Mouse (Mus musculus) hindbrain, embryonic 10.5 days (tissue): ENCODE results near the gene Grm3. TPM values are rescaled to one million over a fixed set of nuclear protein-coding genes. Genes with fewer than 3 reads are reported as not detected.

Experiments
- DNase-seq: peaks from one replicate; pipeline ENCODE4 v3.0.0-alpha.2; 2017; ENCODE audit warnings: low spot score
- H3K27ac ChIP-seq: fragments of 300-500 bp; sonication (generic); 2 replicates; pipeline ENCODE4 v1.5.1; 2016; ENCODE audit warnings: mild to moderate bottlenecking, moderate library complexity
- H3K27me3 ChIP-seq: fragments of 300-500 bp; sonication (generic); 2 replicates; pipeline ENCODE4 v1.6.1; 2016; ENCODE audit warnings: mild to moderate bottlenecking; ENCODE audit not compliant: poor library complexity, insufficient read depth, severe bottlenecking
- H3K36me3 ChIP-seq: fragments of 300-500 bp; sonication (generic); 2 replicates; pipeline ENCODE4 v1.6.1; 2016; ENCODE audit warnings: mild to moderate bottlenecking, moderate library complexity
- H3K4me1 ChIP-seq: fragments of 300-500 bp; sonication (generic); replicated peaks from 2 replicates; pipeline ENCODE4 v1.6.1; 2016; ENCODE audit warnings: mild to moderate bottlenecking
- H3K4me3 ChIP-seq: fragments of 300-500 bp; sonication (generic); 2 replicates; pipeline ENCODE4 v1.5.1; 2016; ENCODE audit warnings: mild to moderate bottlenecking, moderate library complexity
- H3K9me3 ChIP-seq: fragments of 300-500 bp; sonication (generic); 2 replicates; pipeline ENCODE4 v1.6.1; 2016; ENCODE audit warnings: mild to moderate bottlenecking, moderate library complexity
- WGBS: fragments of 180-500 bp; shearing (Covaris S2); methylation state at CpG from one replicate; pipeline ENCODE4 v1.1.7; 2016; 5-methylcytosine and 5-hydroxymethylcytosine counted together
- polyA plus RNA-seq: library from polyadenylated mRNA; unstranded; fragments of >200 nt; fragmentation: Nextera tagmentation; extraction: Ambion mirVana; gene quantifications from 2 replicates; pipeline ENCODE4 v1.2.1, GENCODE M21; 2016

Grm3 gene
- polyA plus RNA-seq, 1 experiment from 2014 or later = 2.1 TPM

GRCm38 (mm10) chr5:9579021-9579420 lies 145.9 kb downstream of the Grm3 start:
- Histone ChIP-seq H3K4me1 (no peaks in the 10 kb centered on the region), H3K27me3 (no peaks in the 10 kb centered on the region), H3K9me3 (no peaks in the 10 kb centered on the region), H3K4me3 (no peak overlapping the region), H3K27ac (no peak overlapping the region), H3K36me3 (no peaks in the 10 kb centered on the region)
- DNase-seq = no peak
- WGBS = 85% methylated on average over 2 of the region's 2 CpGs

- DNase-seq = no peak
- 78% methylated on average over 2 of the region's 2 CpGs for WGBS
- no peak overlapping the region for H3K27ac ChIP-seq
Measured at GRCm38 (mm10) chr5:9578571-9578970, 146.4 kb downstream of the Grm3 start.

DNA sequence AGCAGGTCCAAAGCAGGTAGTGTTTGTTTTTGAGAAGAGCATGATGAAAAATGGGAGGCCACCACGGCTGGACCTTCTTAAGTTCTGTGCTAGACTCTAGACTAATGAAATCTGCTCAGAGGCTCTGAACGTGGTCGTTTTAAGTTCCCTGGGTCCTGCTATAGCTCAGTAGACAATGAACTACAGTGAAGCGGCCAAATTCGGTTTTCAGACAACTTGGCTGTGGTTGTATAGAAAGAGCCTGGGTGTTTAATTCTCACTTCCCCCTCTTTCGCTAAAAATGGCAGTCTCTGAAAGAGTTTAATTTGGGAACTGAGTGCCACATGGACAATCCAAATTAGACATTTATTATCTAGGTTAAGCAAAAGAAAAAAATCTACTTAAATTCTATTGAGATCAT lies 154.0 kb downstream of the Grm3 start:
- H3K36me3 ChIP-seq = no peaks in the 10 kb centered on the region
- H3K4me1 ChIP-seq = no peaks in the 10 kb centered on the region
- H3K27me3 ChIP-seq = no peaks in the 10 kb centered on the region
- H3K9me3 ChIP-seq = no peaks in the 10 kb centered on the region
- WGBS = 94% methylated on average over 6 of the region's 6 CpGs
- H3K27ac ChIP-seq = no peak overlapping the region
- H3K4me3 ChIP-seq = no peak overlapping the region
- no peak for DNase-seq

More at GRCm38 (mm10) chr5:9578571-9578970, 146.4 kb downstream of the Grm3 start:
- no peaks in the 10 kb centered on the region for H3K4me1 ChIP-seq
- H3K27me3 ChIP-seq = no peaks in the 10 kb centered on the region
- H3K9me3 ChIP-seq = no peaks in the 10 kb centered on the region
- no peaks in the 10 kb centered on the region for H3K36me3 ChIP-seq
- H3K4me3 ChIP-seq = no peak overlapping the region

DNA sequence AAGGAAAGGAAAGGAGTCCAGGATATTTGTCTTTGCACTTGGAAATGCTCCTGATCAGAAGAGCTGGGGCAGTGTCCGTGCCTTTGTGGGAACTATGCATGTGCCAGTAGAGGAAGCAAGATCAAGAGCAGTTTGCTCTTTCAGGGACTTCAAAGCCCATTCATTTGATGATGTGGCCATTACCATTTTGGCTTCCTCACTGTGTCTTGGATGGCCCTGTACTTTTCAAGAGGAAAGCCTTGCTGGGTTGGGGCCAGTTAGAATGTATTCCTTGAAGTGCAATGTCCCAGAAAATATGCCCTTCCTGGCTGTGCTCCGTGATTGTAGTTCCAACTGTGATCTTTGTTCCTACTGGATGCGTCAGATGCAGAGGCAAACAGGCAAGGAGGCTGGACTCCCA lies 167.3 kb downstream of the Grm3 start:
- WGBS = 59% methylated on average over 3 of the region's 3 CpGs
- Histone ChIP-seq H3K27me3 (no peaks in the 10 kb centered on the region), H3K36me3 (no peaks in the 10 kb centered on the region), H3K4me1 (no peaks in the 10 kb centered on the region), H3K4me3 (no peak overlapping the region), H3K9me3 (no peaks in the 10 kb centered on the region), H3K27ac (no peak overlapping the region)
- DNase-seq = no peak

DNA sequence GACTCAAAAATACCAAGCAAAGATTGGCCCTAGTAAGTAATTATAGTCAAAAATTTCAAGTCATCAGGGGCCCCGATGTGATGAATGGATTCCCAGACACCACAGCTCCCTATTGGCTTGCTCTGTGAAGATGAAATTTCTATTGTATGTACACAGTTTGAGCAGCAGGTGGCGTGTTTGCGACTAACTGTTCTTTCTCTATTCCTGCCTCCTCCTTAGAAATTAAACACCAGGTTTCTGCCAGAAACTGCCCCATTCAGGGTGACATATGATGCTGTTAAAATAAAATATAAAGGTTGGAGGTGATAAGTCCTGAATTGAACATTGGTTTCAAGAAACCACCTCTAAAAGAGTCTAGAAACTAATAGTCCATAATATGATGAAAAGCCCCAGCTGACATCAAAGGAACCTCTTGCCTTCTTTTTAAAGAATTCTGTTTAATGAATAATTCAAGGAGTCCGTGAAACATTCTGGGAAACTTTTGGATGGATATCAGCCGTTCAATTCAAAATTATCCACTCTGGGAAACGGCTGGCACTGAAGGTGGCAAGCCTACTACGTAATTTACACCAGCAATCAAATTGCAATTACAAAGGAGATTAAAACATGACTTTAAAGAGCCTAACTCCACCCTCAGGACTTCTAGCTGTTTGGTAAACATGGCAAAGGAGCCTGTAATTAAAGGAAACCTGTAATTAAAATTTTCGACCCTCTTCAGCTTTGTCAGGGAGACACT lies 184.0 kb downstream of the Grm3 start:
- Histone ChIP-seq H3K36me3 (no peaks in the 10 kb centered on the region), H3K4me1 (no peaks in the 10 kb centered on the region), H3K4me3 (no peak overlapping the region), H3K9me3 (no peaks in the 10 kb centered on the region), H3K27ac (no peak overlapping the region), H3K27me3 (no peaks in the 10 kb centered on the region)
- DNase-seq = peak; percentile 28
- WGBS = 35% methylated on average over 8 of the region's 8 CpGs

DNA sequence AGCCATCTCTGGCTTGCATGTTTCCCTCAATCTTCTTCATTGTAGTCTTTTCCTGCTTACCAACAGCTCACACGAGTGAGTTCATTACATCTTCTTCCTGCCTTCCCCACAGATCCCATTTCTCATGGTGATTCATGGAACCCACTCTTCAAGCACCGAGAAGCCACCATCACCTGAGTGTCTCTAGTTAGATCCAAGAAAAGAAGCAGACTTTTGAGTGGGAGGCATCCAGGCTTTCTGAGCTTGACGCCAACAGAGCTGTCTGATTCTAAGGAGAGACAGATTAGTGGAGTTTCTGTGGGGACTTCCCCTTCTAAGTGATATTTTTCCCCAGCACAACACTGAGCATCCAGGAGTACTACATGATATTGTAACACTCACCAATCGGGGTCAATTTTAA lies 199.5 kb downstream of the Grm3 start:
- Histone ChIP-seq H3K36me3 (no peaks in the 10 kb centered on the region), H3K27ac (no peak overlapping the region), H3K4me1 (no peaks in the 10 kb centered on the region), H3K9me3 (no peaks in the 10 kb centered on the region), H3K4me3 (no peak overlapping the region), H3K27me3 (no peaks in the 10 kb centered on the region)
- 84% methylated on average over 4 of the region's 4 CpGs for WGBS
- DNase-seq = no peak

GRCm38 (mm10) chr5:9511027-9511426 lies 213.9 kb downstream of the Grm3 start:
- H3K9me3 ChIP-seq = no peaks in the 10 kb centered on the region
- no peaks in the 10 kb centered on the region for H3K36me3 ChIP-seq
- WGBS = 90% methylated on average over 1 of the region's 1 CpGs
- H3K27ac ChIP-seq = no peak overlapping the region
- no peak for DNase-seq
- H3K4me1 ChIP-seq = no peaks in the 10 kb centered on the region
- H3K27me3 ChIP-seq = no peaks in the 10 kb centered on the region
- no peak overlapping the region for H3K4me3 ChIP-seq

DNA sequence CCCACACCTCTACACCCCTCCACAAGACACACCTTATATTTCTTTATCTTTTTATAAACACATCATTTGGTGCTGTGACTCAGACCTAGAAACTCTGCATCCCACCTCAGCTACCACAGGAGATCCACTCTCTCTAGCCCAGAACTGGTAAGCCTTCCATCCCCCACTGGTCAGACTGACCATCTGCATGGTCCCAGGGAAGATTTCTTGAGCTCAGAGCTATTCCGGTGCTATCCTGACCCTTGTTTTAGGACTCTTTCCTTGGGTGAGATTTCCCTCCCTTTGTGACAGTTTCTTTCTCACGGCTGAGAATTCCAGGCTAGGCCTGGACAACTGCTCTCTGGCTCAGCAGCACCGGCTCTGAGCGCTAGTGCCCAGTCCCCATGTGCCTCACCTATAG lies 227.7 kb downstream of the Grm3 start:
- Histone ChIP-seq H3K4me3 (no peak overlapping the region), H3K36me3 (no peaks in the 10 kb centered on the region), H3K27me3 (no peaks in the 10 kb centered on the region), H3K4me1 (no peaks in the 10 kb centered on the region), H3K9me3 (no peaks in the 10 kb centered on the region), H3K27ac (no peak overlapping the region)
- WGBS = 77% methylated on average over 4 of the region's 4 CpGs
- DNase-seq = no peak

DNA sequence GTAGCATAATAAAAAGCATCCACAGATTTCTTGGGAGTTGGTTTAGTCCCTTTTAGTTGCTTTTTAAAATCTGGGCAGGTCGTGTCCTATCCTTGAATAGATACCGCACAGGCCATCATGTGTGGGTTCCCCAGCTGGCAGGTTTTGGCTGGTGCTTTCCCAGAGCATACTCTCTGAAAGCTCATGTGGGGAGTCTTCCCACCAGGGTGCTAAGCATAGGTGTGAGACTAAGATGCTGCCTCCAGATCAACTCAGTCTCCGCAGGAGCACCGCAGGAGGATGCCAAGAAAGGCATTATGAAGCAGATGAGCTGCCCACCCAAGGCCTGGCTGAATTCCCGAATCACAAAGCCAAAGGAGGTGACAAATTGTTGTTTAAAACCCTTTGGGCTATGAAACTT lies 229.5 kb downstream of the Grm3 start:
- Histone ChIP-seq H3K4me3 (no peak overlapping the region), H3K36me3 (no peaks in the 10 kb centered on the region), H3K4me1 (no peaks in the 10 kb centered on the region), H3K27me3 (no peaks in the 10 kb centered on the region), H3K9me3 (no peaks in the 10 kb centered on the region), H3K27ac (no peak overlapping the region)
- 20% methylated on average over 5 of the region's 5 CpGs for whole genome bisulfite sequencing
- DNase-seq = no peak

DNA sequence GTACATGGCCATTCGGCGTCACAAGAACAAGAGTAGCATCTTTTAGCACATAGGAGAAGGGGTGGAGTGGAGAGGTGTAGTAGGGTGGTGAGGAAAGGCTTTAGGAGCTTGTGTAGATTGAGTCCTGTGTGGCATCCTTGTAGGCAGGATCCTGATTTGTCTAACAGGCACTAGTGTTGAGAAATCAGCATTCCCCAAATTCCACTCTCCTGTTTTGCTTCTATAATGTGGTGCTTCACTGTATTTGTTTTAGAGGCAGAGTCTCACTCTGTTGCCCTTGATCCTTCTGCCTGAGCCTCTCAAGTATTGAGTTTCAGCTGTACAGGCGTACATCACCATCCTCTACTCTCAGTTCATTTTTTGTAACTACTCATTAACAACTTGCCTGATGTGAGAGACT lies 247.4 kb downstream of the Grm3 start:
- H3K4me3 ChIP-seq = no peak overlapping the region
- DNase-seq = no peak
- no peaks in the 10 kb centered on the region for H3K4me1 ChIP-seq
- 85% methylated on average over 3 of the region's 3 CpGs for WGBS
- H3K27ac ChIP-seq = no peak overlapping the region
- no peaks in the 10 kb centered on the region for H3K27me3 ChIP-seq
- no peaks in the 10 kb centered on the region for H3K36me3 ChIP-seq
- H3K9me3 ChIP-seq = no peaks in the 10 kb centered on the region

GRCm38 (mm10) chr5:9453298-9453697 lies 271.7 kb downstream of the Grm3 start:
- no peak for DNase-seq
- no peaks in the 10 kb centered on the region for H3K27me3 ChIP-seq
- 92% methylated on average over 2 of the region's 2 CpGs for WGBS
- no peak overlapping the region for H3K27ac ChIP-seq
- no peaks in the 10 kb centered on the region for H3K9me3 ChIP-seq
- H3K4me1 ChIP-seq = no peaks in the 10 kb centered on the region
- H3K4me3 ChIP-seq = no peak overlapping the region
- H3K36me3 ChIP-seq = no peaks in the 10 kb centered on the region

- no peak overlapping the region for H3K27ac ChIP-seq
- 75% methylated on average over 5 of the region's 5 CpGs for WGBS
- no peaks in the 10 kb centered on the region for H3K36me3 ChIP-seq
- no peak for DNase-seq
- no peaks in the 10 kb centered on the region for H3K9me3 ChIP-seq
- H3K4me3 ChIP-seq = no peak overlapping the region
- H3K27me3 ChIP-seq = no peaks in the 10 kb centered on the region
- H3K4me1 ChIP-seq = no peaks in the 10 kb centered on the region
Measured at GRCm38 (mm10) chr5:9449570-9449969, 275.4 kb downstream of the Grm3 start.

DNA sequence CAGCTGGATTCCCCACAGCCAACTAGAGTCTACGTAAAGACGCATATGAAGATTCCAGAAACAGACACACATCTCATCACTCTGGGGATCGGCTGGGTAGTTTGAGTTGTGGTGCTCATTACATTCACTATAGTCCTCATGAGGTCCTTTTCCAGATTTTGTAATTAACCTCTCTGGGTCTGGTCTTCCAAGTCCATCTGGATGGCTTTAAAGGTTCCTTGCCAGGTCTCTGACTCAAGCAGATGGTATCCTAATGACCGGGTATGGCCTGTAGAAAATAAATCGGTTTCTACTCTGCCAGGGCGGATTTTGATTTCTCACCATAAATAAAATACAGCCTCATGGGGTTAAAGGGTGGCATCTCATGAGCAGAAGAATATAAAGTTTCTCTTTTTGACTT lies 276.0 kb downstream of the Grm3 start:
- no peaks in the 10 kb centered on the region for H3K9me3 ChIP-seq

DNA sequence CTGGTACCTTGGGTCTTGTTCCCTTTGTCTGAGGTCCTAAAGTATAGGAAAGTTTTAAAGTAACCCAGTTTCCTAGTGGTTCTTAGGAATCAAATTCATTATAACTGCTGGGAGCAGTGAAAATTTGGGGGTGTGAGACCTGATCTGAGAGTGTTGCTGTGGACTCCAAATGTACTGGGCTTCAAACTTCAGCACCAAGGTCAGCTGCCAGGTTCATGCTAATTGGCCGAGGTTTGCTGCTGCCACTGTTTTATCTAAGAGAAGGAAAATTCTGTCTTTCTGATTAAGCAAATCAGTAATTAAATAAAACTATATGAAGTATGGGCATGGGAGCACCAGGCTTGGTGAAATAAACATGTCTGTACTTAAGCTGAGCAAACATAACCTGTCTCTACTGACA lies 278.8 kb downstream of the Grm3 start:
- Histone ChIP-seq H3K27me3 (no peaks in the 10 kb centered on the region), H3K27ac (no peak overlapping the region), H3K4me1 (no peaks in the 10 kb centered on the region), H3K9me3 (no peaks in the 10 kb centered on the region), H3K36me3 (no peaks in the 10 kb centered on the region), H3K4me3 (no peak overlapping the region)
- WGBS = 20% methylated on average over 1 of the region's 1 CpGs
- DNase-seq = peak; percentile 25

More for the DNA sequence above, 276.0 kb downstream of the Grm3 start:
- H3K27ac ChIP-seq = no peak overlapping the region
- H3K4me1 ChIP-seq = no peaks in the 10 kb centered on the region
- no peak overlapping the region for H3K4me3 ChIP-seq
- H3K36me3 ChIP-seq = no peaks in the 10 kb centered on the region
- no peaks in the 10 kb centered on the region for H3K27me3 ChIP-seq
- DNase-seq = no peak
- WGBS = 90% methylated on average over 6 of the region's 6 CpGs
